Mouse (Mus musculus): ENCODE data around the gene Slc22a18. TPM values are rescaled to one million over a fixed set of nuclear protein-coding genes. Genes with fewer than 3 reads are reported as not detected.

Gene Slc22a18
- polyA plus RNA-seq, 1 experiment = 3.3 TPM

GRCm38 (mm10) chr7:143438965-143439364, 34.6 kb upstream of the Slc22a18 start:
- 94% methylated on average over 1 of the region's 1 CpGs for WGBS
- TF ChIP-seq POLR2A (IDR thresholded peaks at IDR 0.05; ENCODE audit: borderline replicate concordance, control insufficient read depth, low read depth, low read length) = no peak
- no peak for TF ChIP-seq CTCF (IDR thresholded peaks at IDR 0.05; ENCODE audit: control insufficient read depth, insufficient read depth, low read length)
- no peaks in the 10 kb centered on the region for H3K4me1 ChIP-seq (ENCODE audit: control insufficient read depth, insufficient read depth, low read length)
- no peak overlapping the region for H3K27ac ChIP-seq (ENCODE audit: control insufficient read depth, insufficient read depth, low read depth, low read length, poor library complexity)
- no peak overlapping the region for H3K4me3 ChIP-seq (replicated peaks; ENCODE audit: control insufficient read depth, low read depth, low read length)

- TF ChIP-seq CTCF (IDR thresholded peaks at IDR 0.05; ENCODE audit: control insufficient read depth, insufficient read depth, low read length) (no peak), POLR2A (IDR thresholded peaks at IDR 0.05; ENCODE audit: borderline replicate concordance, control insufficient read depth, low read depth, low read length) (no peak)
- WGBS = 38% methylated on average over 8 of the region's 8 CpGs
These were observed 29.0 kb upstream of the Slc22a18 start for GRCm38 (mm10) chr7:143444580-143444954.

DNA sequence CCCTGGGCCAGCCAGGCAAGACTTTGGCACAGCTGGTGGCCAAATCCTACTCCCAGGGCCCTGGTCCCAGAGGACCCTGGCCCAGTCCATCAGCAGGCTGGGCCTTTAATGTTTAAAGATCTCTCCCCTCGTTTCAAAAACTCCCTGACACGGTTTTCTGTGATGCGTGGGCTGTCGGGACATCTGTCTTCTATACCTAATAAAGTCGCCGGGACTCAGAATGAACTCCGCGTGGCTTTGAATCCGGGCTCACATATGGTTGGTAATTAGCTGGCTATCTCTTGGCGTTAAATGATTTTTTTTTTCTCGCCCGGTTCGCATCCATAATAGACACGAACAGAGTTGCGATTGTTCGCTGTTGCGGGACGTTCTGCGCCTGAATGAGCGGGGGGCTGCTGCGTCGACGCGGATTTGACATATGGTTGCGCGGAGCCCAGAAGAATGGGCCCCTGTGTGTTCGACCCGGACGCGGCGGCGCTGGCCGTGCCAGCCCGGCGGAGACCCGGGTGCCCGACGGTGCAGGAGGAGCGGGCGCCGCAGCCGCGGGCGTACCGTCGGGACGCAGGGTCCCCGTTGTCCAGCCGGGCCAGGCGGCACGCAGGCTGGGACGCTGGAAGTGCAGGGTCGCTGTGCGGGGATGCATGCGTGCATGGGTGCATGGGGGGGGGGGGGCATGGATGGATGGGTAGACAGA, 28.4 kb upstream of the Slc22a18 start:
- no peak overlapping the region; the same call in 1 of the 2 replicates for H3K27ac ChIP-seq (ENCODE audit: control insufficient read depth, insufficient read depth, low read depth, low read length, poor library complexity)
- H3K4me1 ChIP-seq (ENCODE audit: control insufficient read depth, insufficient read depth, low read length) = no peaks in the 10 kb centered on the region; the same call in 1 of the 2 replicates
- 13% methylated on average over 55 of the region's 55 CpGs for WGBS
- H3K4me3 ChIP-seq (replicated peaks; ENCODE audit: control insufficient read depth, low read depth, low read length) = no peak overlapping the region
- no peak for TF ChIP-seq CTCF (IDR thresholded peaks at IDR 0.05; ENCODE audit: control insufficient read depth, insufficient read depth, low read length)
- no peak for TF ChIP-seq POLR2A (IDR thresholded peaks at IDR 0.05; ENCODE audit: borderline replicate concordance, control insufficient read depth, low read depth, low read length)

More at GRCm38 (mm10) chr7:143444580-143444954, 29.0 kb upstream of the Slc22a18 start:
- no peak overlapping the region for H3K4me3 ChIP-seq (replicated peaks; ENCODE audit: control insufficient read depth, low read depth, low read length)
- H3K27ac ChIP-seq (ENCODE audit: control insufficient read depth, insufficient read depth, low read depth, low read length, poor library complexity) = no peak overlapping the region
- H3K4me1 ChIP-seq (ENCODE audit: control insufficient read depth, insufficient read depth, low read length) = no peaks in the 10 kb centered on the region; the same call in 1 of the 2 replicates

DNA sequence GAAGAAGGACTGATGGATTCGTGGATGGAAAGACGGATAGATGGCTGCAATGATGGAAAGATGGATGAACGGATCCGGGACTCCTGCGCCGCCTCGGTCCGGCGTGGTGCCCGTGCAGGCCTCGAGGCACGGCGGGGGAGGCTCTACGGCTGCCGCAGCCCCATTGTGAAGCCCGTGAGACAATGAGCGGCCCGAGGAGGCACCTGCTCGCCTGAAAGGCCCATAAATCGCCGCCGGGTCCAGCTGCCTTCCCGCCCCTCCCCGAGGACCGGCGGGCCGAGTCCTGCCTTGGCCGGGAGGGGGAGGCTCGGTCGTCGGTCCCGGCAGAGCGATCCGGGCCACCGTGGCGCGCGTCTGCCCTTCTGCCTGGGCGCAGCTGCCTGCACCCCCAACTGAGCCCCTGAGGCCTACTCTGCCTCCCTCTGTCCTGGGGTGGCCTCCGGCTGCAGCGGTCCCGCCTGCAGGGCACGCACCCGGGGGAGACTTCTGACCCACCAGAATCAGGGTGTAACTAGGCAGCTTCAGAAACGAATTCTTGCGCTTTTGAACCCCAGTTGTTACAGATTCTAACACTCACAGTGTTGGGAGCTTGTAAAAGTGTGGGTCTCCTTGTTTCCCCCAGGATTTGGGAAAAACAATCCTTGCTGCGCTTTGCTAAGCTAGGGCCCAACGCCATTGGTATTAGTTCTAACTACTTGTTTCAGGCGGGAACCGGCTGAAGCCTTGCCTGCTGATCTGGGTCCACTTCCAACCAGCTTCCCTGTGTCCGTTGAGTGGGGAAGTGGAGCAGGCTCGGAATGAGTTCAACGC, 27.7 kb upstream of the Slc22a18 start:
- no peak overlapping the region; the same call in 1 of the 2 replicates for H3K27ac ChIP-seq (ENCODE audit: control insufficient read depth, insufficient read depth, low read depth, low read length, poor library complexity)
- 15% methylated on average over 52 of the region's 53 CpGs for WGBS
- H3K4me1 ChIP-seq (ENCODE audit: control insufficient read depth, insufficient read depth, low read length) = no peaks in the 10 kb centered on the region; the same call in 1 of the 2 replicates
- no peak for TF ChIP-seq POLR2A (IDR thresholded peaks at IDR 0.05; ENCODE audit: borderline replicate concordance, control insufficient read depth, low read depth, low read length)
- no peak for TF ChIP-seq CTCF (IDR thresholded peaks at IDR 0.05; ENCODE audit: control insufficient read depth, insufficient read depth, low read length)
- H3K4me3 ChIP-seq (replicated peaks; ENCODE audit: control insufficient read depth, low read depth, low read length) = no peak overlapping the region

- no peak for TF ChIP-seq POLR2A (IDR thresholded peaks at IDR 0.05; ENCODE audit: borderline replicate concordance, control insufficient read depth, low read depth, low read length)
- TF ChIP-seq CTCF (IDR thresholded peaks at IDR 0.05; ENCODE audit: control insufficient read depth, insufficient read depth, low read length) = no peak
- Histone ChIP-seq H3K27ac (ENCODE audit: control insufficient read depth, insufficient read depth, low read depth, low read length, poor library complexity) (no peak overlapping the region), H3K4me3 (replicated peaks; ENCODE audit: control insufficient read depth, low read depth, low read length) (no peak overlapping the region), H3K4me1 (ENCODE audit: control insufficient read depth, insufficient read depth, low read length) (no peaks in the 10 kb centered on the region; the same call in 1 of the 2 replicates)
- WGBS = 61% methylated on average over 2 of the region's 2 CpGs
These were observed 26.4 kb upstream of the Slc22a18 start for GRCm38 (mm10) chr7:143447130-143447529.

GRCm38 (mm10) chr7:143458963-143459331, 14.6 kb upstream of the Slc22a18 start:
- WGBS = 44% methylated on average over 38 of the region's 38 CpGs
- no peak overlapping the region; the same call in 1 of the 2 replicates for H3K27ac ChIP-seq (ENCODE audit: control insufficient read depth, insufficient read depth, low read depth, low read length, poor library complexity)
- H3K4me3 ChIP-seq (replicated peaks; ENCODE audit: control insufficient read depth, low read depth, low read length) = no peak overlapping the region
- peaks cover 2% of the 10 kb centered on the region for H3K4me1 ChIP-seq (ENCODE audit: control insufficient read depth, insufficient read depth, low read length)
- no peak for TF ChIP-seq POLR2A (IDR thresholded peaks at IDR 0.05; ENCODE audit: borderline replicate concordance, control insufficient read depth, low read depth, low read length)
- TF ChIP-seq CTCF (IDR thresholded peaks at IDR 0.05; ENCODE audit: control insufficient read depth, insufficient read depth, low read length) = no peak

- no peak overlapping the region for H3K4me3 ChIP-seq (replicated peaks; ENCODE audit: control insufficient read depth, low read depth, low read length)
These were observed 14.0 kb upstream of the Slc22a18 start for GRCm38 (mm10) chr7:143459332-143460211.

More at GRCm38 (mm10) chr7:143459332-143460211, 14.0 kb upstream of the Slc22a18 start:
- Histone ChIP-seq H3K4me1 (ENCODE audit: control insufficient read depth, insufficient read depth, low read length) (peaks cover 2% of the 10 kb centered on the region), H3K27ac (ENCODE audit: control insufficient read depth, insufficient read depth, low read depth, low read length, poor library complexity) (peak overlapping the region; percentile 9; the same call in 1 of the 2 replicates)
- TF ChIP-seq POLR2A (IDR thresholded peaks at IDR 0.05; ENCODE audit: borderline replicate concordance, control insufficient read depth, low read depth, low read length) (no peak), CTCF (IDR thresholded peaks at IDR 0.05; ENCODE audit: control insufficient read depth, insufficient read depth, low read length) (no peak)
- WGBS = 37% methylated on average over 100 of the region's 100 CpGs
